Mouse (Mus musculus) hindbrain, embryonic 16.5 days (tissue): ENCODE data around the gene Sri. TPM values are rescaled to one million over a fixed set of nuclear protein-coding genes. Genes with fewer than 3 reads are reported as not detected.
A peak's percentile ranks its signal among the peaks of the same experiment; 100 is the strongest.

ENCODE experiments used
- ATAC-seq: fragments of 200-750 bp; cut with Nextera tagmentation; 2 replicates; pipeline ENCODE4 v1.8.0; 2017; ENCODE audit warnings: moderate TSS enrichment, moderate library complexity
- H3K27ac ChIP-seq: fragments of 300-500 bp; sonication (generic); 2 replicates; pipeline ENCODE4 v1.5.1; 2014; ENCODE audit warnings: low read depth, mild to moderate bottlenecking, control low read depth, low read length, moderate library complexity
- H3K27me3 ChIP-seq: fragments of 300-500 bp; sonication (generic); replicated peaks from 2 replicates; pipeline ENCODE4 v1.6.1; 2014; ENCODE audit warnings: low read length; ENCODE audit not compliant: control insufficient read depth, insufficient read depth
- H3K36me3 ChIP-seq: fragments of 300-500 bp; sonication (generic); 2 replicates; pipeline ENCODE4 v1.6.1; 2014; ENCODE audit warnings: mild to moderate bottlenecking, low read length, moderate library complexity, mixed read lengths; ENCODE audit not compliant: control insufficient read depth, insufficient read depth
- H3K4me1 ChIP-seq: fragments of 300-500 bp; sonication (generic); 2 replicates; pipeline ENCODE4 v1.6.1; 2014; ENCODE audit warnings: low read depth, low read length; ENCODE audit not compliant: control insufficient read depth, insufficient read depth
- H3K4me2 ChIP-seq: fragments of 300-500 bp; sonication (generic); 2 replicates; pipeline ENCODE4 v1.6.1; 2014; ENCODE audit warnings: mild to moderate bottlenecking, low read length, control low read depth, moderate library complexity
- H3K4me3 ChIP-seq: fragments of 300-500 bp; sonication (generic); 2 replicates; pipeline ENCODE4 v1.5.1; 2014; ENCODE audit warnings: mild to moderate bottlenecking, low read length, control low read depth, moderate library complexity
- H3K9ac ChIP-seq: fragments of 300-500 bp; sonication (generic); 2 replicates; pipeline ENCODE4 v1.6.1; 2014; ENCODE audit warnings: low read depth, mild to moderate bottlenecking, control low read depth, low read length, moderate library complexity
- H3K9me3 ChIP-seq: fragments of 300-500 bp; sonication (generic); 2 replicates; pipeline ENCODE4 v1.6.1; 2014; ENCODE audit warnings: mild to moderate bottlenecking, low read length, moderate library complexity; ENCODE audit not compliant: control insufficient read depth
- WGBS: fragments of 180-500 bp; shearing (Covaris S2); extraction: QIAGEN DNeasy Blood & Tissue Kit; methylation state at CpG from one replicate; pipeline ENCODE4 v1.1.7; 2014; 5-methylcytosine and 5-hydroxymethylcytosine counted together
- polyA plus RNA-seq: library from polyadenylated mRNA; unstranded; fragments of >200 nt; fragmentation: Nextera tagmentation; extraction: Ambion mirVana; gene quantifications from 2 replicates; pipeline ENCODE4 v1.2.1, GENCODE M21; 2015

The Sri gene
- polyA plus RNA-seq, 1 experiment from 2014 or later: 203 TPM

- no peaks in the 10 kb centered on the region for H3K27me3 ChIP-seq
- no peak overlapping the region for H3K9ac ChIP-seq
- no peaks in the 10 kb centered on the region for H3K4me1 ChIP-seq
- 0 out of 2 replicates have a peak, but pooled peaks cover 2% of the 10 kb centered on the region for H3K36me3 ChIP-seq
- WGBS: 92% methylated on average over 3 of the region's 3 CpGs
- no peak overlapping the region for H3K4me2 ChIP-seq
- H3K9me3 ChIP-seq: no peaks in the 10 kb centered on the region
- ATAC-seq: no peak
- no peak overlapping the region for H3K4me3 ChIP-seq
- no peak overlapping the region for H3K27ac ChIP-seq
Measured at GRCm38 (mm10) chr5:8085661-8086060, 39.8 kb downstream of the Sri start.

GRCm38 (mm10) chr5:8088147-8088546 is 42.3 kb downstream of the Sri start:
- H3K36me3 ChIP-seq: peaks cover 10% of the 10 kb centered on the region
- no peak overlapping the region for H3K4me3 ChIP-seq
- no peaks in the 10 kb centered on the region for H3K9me3 ChIP-seq
- no peak for ATAC-seq
- no peaks in the 10 kb centered on the region for H3K4me1 ChIP-seq
- H3K27ac ChIP-seq: no peak overlapping the region
- H3K4me2 ChIP-seq: no peak overlapping the region
- H3K27me3 ChIP-seq: no peaks in the 10 kb centered on the region
- no peak overlapping the region for H3K9ac ChIP-seq
- 86% methylated on average over 3 of the region's 3 CpGs for WGBS

- Histone ChIP-seq H3K4me2 (no peak overlapping the region), H3K27ac (no peak overlapping the region), H3K4me1 (no peaks in the 10 kb centered on the region), H3K9ac (no peak overlapping the region), H3K36me3 (peaks cover 10% of the 10 kb centered on the region), H3K4me3 (no peak overlapping the region), H3K27me3 (no peaks in the 10 kb centered on the region), H3K9me3 (no peaks in the 10 kb centered on the region)
- 72% methylated on average over 5 of the region's 5 CpGs for WGBS
- ATAC-seq: no peak
Measured at GRCm38 (mm10) chr5:8094921-8095320, 49.0 kb downstream of the Sri start.

DNA sequence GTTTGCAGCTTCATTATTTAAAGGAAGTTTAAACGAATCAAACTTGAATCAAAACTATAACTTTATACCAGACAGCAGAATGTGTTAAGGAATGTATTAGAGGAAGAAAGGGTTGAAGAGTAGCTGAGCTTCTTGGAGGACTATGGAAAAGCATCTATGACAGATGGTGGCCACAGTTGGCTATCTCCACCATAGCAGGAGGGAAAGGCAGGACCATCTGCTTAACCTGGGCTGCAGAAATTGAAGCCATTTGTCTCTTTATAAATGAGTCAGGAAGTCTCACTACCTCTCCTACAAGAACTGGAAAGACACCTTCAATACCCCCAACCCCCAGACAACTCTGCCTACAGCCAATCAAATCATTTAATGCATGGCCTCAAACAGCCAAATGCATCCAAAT is 49.8 kb downstream of the Sri start:
- Histone ChIP-seq H3K27me3 (no peaks in the 10 kb centered on the region), H3K4me2 (no peak overlapping the region), H3K9ac (no peak overlapping the region), H3K4me3 (no peak overlapping the region), H3K4me1 (no peaks in the 10 kb centered on the region), H3K27ac (no peak overlapping the region), H3K9me3 (no peaks in the 10 kb centered on the region), H3K36me3 (peaks cover 10% of the 10 kb centered on the region)
- WGBS: 94% methylated on average over 1 of the region's 1 CpGs
- peak; percentile 76; the same call in 1 of the 2 replicates for ATAC-seq

DNA sequence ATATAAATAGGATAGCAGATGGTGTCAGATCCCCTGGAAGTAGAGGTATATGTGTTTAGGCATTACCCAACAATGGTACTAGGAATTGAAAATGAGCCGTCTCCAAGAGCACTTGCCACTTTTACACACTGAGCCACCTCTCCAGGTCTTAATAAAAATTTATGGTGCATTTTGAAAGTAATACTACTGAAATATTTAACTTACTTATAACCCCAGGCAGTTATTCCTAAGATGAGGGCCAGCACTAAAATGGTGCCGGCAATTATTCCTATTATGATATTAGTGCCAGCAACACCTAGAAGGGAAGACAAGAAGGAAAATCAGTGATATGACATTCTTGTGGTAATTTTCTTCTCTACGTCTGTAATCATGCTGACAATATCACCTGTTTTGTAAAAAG is 65.8 kb downstream of the Sri start:
- Histone ChIP-seq H3K9me3 (no peaks in the 10 kb centered on the region), H3K27ac (no peak overlapping the region), H3K27me3 (no peaks in the 10 kb centered on the region), H3K4me2 (no peak overlapping the region), H3K36me3 (no peaks in the 10 kb centered on the region), H3K4me3 (no peak overlapping the region), H3K4me1 (no peaks in the 10 kb centered on the region), H3K9ac (no peak overlapping the region)
- 92% methylated on average over 3 of the region's 3 CpGs for WGBS
- ATAC-seq: no peak

GRCm38 (mm10) chr5:8112246-8112645 is 66.4 kb downstream of the Sri start:
- Histone ChIP-seq H3K4me2 (no peak overlapping the region), H3K9me3 (no peaks in the 10 kb centered on the region), H3K4me3 (no peak overlapping the region), H3K4me1 (no peaks in the 10 kb centered on the region), H3K27me3 (no peaks in the 10 kb centered on the region), H3K9ac (no peak overlapping the region), H3K36me3 (no peaks in the 10 kb centered on the region), H3K27ac (no peak overlapping the region)
- 92% methylated on average over 5 of the region's 5 CpGs for WGBS
- no peak for ATAC-seq

DNA sequence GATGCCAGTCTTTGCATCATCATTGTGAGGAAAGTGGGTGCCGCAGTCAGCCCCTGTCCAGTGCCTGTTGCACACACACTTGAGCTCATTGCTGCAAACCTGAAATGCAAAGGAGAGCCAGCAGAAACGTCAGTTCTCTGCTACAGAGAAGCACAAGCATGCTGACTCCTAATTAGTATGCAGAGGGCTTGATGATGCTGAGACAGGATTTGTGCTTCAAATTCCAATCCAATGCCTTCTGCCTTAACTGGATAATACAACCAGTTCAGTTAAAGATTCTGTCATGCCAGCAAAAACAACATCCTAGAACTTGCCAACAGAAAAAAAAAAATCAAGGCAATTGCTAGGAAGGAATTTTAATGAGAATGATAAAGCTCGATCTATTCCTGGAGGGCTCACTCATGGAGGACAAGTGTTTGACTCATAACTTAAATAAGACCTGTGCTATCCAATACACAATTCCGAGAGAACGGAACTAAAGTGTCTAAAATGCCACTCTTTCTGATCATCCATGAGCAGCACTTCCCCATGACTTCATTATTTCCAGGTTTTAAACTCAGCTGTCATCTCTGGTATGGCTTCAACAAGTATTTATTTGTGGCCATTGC is 70.8 kb downstream of the Sri start:
- Histone ChIP-seq H3K4me1 (no peaks in the 10 kb centered on the region), H3K9ac (no peak overlapping the region), H3K27ac (no peak overlapping the region), H3K27me3 (no peaks in the 10 kb centered on the region), H3K4me3 (no peak overlapping the region), H3K4me2 (no peak overlapping the region), H3K9me3 (no peaks in the 10 kb centered on the region), H3K36me3 (no peaks in the 10 kb centered on the region)
- ATAC-seq: 0 out of 2 replicates have a peak, but pooled peaks have one; percentile 40
- WGBS: 74% methylated on average over 5 of the region's 5 CpGs

Other genes with a start within 250 kb of the Sri start
- 0.45 and 0.51 TPM in 2 replicates for gene Steap4, start 85.6 kb upstream of the Sri start, polyA plus RNA-seq